Mouse (Mus musculus): ENCODE data around the gene Vax2. TPM values are rescaled to one million over a fixed set of nuclear protein-coding genes. Genes with fewer than 3 reads are reported as not detected.

Gene Vax2
- polyA plus RNA-seq, 1 experiment from 2014 or later = not detected

DNA sequence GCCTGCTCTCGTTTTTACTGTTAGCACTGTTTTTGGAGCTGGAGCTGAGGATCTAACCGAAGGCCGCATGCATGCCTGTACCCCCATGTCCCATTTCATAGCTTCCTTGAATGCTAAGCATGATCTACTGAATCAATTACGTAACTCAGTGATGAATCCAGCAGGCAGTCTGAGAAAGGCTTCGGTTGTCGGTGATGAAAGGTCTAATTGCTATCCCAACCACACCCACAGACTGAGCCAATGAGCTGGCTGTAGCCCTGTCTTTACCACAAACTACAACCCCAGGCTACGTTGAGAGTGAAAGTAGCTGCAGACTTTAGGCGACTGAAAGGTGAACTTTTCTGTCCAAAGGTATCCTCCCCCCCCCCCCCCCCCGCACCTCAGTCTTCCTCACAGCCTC is 63.1 kb downstream of the Vax2 start:
- Histone ChIP-seq H3K4me3 (peak overlapping the region; percentile 98), H3K27me3 (no peaks in the 10 kb centered on the region), H3K4me2 (peak overlapping the region; percentile 82), H3K4me1 (replicated peaks) (peaks cover 19% of the 10 kb centered on the region), H3K27ac (no peak overlapping the region), H3K9me3 (replicated peaks) (no peaks in the 10 kb centered on the region), H3K9ac (no peak overlapping the region), H3K36me3 (peaks cover 36% of the 10 kb centered on the region)
- ATAC-seq (replicated peaks; ENCODE audit: insufficient number of reproducible peaks, insufficient read depth, low FRiP score, low read depth) = no peak
- 59% methylated on average over 8 of the region's 9 CpGs for WGBS

- peak; percentile 25; the same call in 1 of the 2 replicates for ATAC-seq (replicated peaks; ENCODE audit: insufficient number of reproducible peaks, insufficient read depth, low FRiP score, low read depth)
- H3K4me1 ChIP-seq (replicated peaks) = peaks cover 19% of the 10 kb centered on the region
- 2% methylated on average over 14 of the region's 14 CpGs for WGBS
These were observed 63.9 kb downstream of the Vax2 start for GRCm38 (mm10) chr6:83774781-83775563.

GRCm38 (mm10) chr6:83775638-83776293 is 64.7 kb downstream of the Vax2 start, which contains the start of gene Tex261:
TSS of gene Tex261 (minus strand) at chr6:83775813.
- peak; percentile 93 for ATAC-seq (replicated peaks; ENCODE audit: insufficient number of reproducible peaks, insufficient read depth, low FRiP score, low read depth)
- Histone ChIP-seq H3K4me3 (peak within 1 kb of the TSS; percentile 98), H3K4me1 (replicated peaks) (peaks cover 19% of the 10 kb centered on the region), H3K27me3 (no peaks in the 10 kb centered on the region), H3K4me2 (peak within 1 kb of the TSS; percentile 82), H3K36me3 (peaks cover 20% of the 10 kb centered on the region), H3K9me3 (replicated peaks) (no peaks in the 10 kb centered on the region), H3K9ac (peak within 1 kb of the TSS; percentile 96), H3K27ac (peak within 1 kb of the TSS; percentile 92)
- under 1% methylated on average over 45 of the region's 45 CpGs for WGBS

More at GRCm38 (mm10) chr6:83774781-83775563, 63.9 kb downstream of the Vax2 start:
- H3K27ac ChIP-seq = peak overlapping the region; percentile 92
- H3K36me3 ChIP-seq = peaks cover 28% of the 10 kb centered on the region
- peak overlapping the region; percentile 96 for H3K9ac ChIP-seq
- peak overlapping the region; percentile 82 for H3K4me2 ChIP-seq
- H3K27me3 ChIP-seq = no peaks in the 10 kb centered on the region
- no peaks in the 10 kb centered on the region for H3K9me3 ChIP-seq (replicated peaks)
- peak overlapping the region; percentile 98 for H3K4me3 ChIP-seq

- 85% methylated on average over 7 of the region's 7 CpGs for WGBS
- peaks cover 2% of the 10 kb centered on the region; the same call in 1 of the 2 replicates for H3K36me3 ChIP-seq
- no peak for ATAC-seq (replicated peaks; ENCODE audit: insufficient number of reproducible peaks, insufficient read depth, low FRiP score, low read depth)
- H3K27ac ChIP-seq = no peak overlapping the region
- H3K9me3 ChIP-seq (replicated peaks) = no peaks in the 10 kb centered on the region
- H3K27me3 ChIP-seq = no peaks in the 10 kb centered on the region
- no peak overlapping the region for H3K4me3 ChIP-seq
- no peak overlapping the region for H3K4me2 ChIP-seq
- no peak overlapping the region for H3K9ac ChIP-seq
- H3K4me1 ChIP-seq (replicated peaks) = peaks cover 19% of the 10 kb centered on the region
These were observed 67.2 kb downstream of the Vax2 start for GRCm38 (mm10) chr6:83778306-83778705.

DNA sequence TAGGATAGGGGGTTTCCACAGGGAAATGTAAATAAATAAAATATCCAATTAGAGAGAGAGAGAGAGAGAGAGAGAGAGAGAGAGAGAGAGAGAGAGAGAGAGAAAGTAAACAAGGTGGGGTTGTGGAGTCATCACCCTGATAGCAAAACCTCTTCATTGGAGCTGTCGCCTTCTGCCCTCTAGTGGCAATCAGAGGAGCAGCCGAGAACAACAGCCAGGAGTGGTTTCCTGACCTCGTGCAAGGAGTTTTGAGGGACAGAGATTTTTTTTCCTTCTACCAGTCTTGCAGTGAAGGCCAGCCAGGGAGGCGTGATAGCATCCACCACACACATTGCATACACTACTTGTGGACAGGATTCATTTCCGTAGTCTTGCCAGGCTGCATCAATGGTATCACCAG is 68.0 kb downstream of the Vax2 start:
- Histone ChIP-seq H3K9me3 (replicated peaks) (no peaks in the 10 kb centered on the region), H3K27ac (no peak overlapping the region), H3K4me2 (no peak overlapping the region), H3K36me3 (no peaks in the 10 kb centered on the region), H3K9ac (no peak overlapping the region), H3K4me3 (no peak overlapping the region), H3K27me3 (no peaks in the 10 kb centered on the region), H3K4me1 (replicated peaks) (peaks cover 14% of the 10 kb centered on the region)
- WGBS = 9% methylated on average over 5 of the region's 5 CpGs
- ATAC-seq (replicated peaks; ENCODE audit: insufficient number of reproducible peaks, insufficient read depth, low FRiP score, low read depth) = no peak

DNA sequence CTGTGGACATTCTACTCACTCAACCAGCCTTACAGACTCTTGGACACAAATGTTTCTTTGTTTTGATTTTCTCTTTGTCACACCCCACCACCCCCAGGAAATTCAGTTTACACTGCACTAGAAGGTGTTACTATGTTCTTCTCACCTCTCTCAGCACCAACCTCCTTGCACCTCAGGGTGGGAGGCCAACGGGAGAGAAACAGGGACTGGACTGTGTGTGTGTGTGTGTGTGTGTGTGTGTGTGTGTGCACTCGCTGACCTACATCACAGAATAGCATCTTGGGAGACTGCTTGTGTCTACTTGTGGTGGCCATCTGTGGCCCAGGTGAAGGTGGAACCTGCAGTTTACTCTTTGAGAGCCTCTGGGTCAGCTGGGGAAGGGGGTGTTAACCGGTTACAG is 75.4 kb downstream of the Vax2 start:
- no peak overlapping the region for H3K4me2 ChIP-seq
- H3K4me1 ChIP-seq (replicated peaks) = peaks cover 4% of the 10 kb centered on the region; the same call in 1 of the 2 replicates
- H3K27me3 ChIP-seq = no peaks in the 10 kb centered on the region
- no peak overlapping the region for H3K4me3 ChIP-seq
- no peak overlapping the region for H3K27ac ChIP-seq
- H3K9me3 ChIP-seq (replicated peaks) = no peaks in the 10 kb centered on the region
- no peaks in the 10 kb centered on the region for H3K36me3 ChIP-seq
- 69% methylated on average over 3 of the region's 3 CpGs for WGBS
- no peak overlapping the region for H3K9ac ChIP-seq
- no peak for ATAC-seq (replicated peaks; ENCODE audit: insufficient number of reproducible peaks, insufficient read depth, low FRiP score, low read depth)

Other genes with a start within 250 kb of the Vax2 start
- 48.2 and 61.0 TPM in 2 replicates for gene Dguok, start 204.3 kb upstream of the Vax2 start, polyA plus RNA-seq (2015; fragmentation: Nextera tagmentation; extraction: Ambion mirVana)
- 17.5 and 41.6 TPM in 2 replicates for gene Actg2, start 175.0 kb upstream of the Vax2 start, polyA plus RNA-seq (2015; fragmentation: Nextera tagmentation; extraction: Ambion mirVana)
- 22.0 and 23.6 TPM in 2 replicates for gene Stambp, start 138.5 kb upstream of the Vax2 start, polyA plus RNA-seq (2015; fragmentation: Nextera tagmentation; extraction: Ambion mirVana)
- 0.19 and 0.50 TPM in 2 replicates for gene Clec4f, start 55.1 kb upstream of the Vax2 start, polyA plus RNA-seq (2015; fragmentation: Nextera tagmentation; extraction: Ambion mirVana)
- 0.20 and 0.26 TPM in 2 replicates for gene Cd207, start 33.4 kb upstream of the Vax2 start, polyA plus RNA-seq (2015; fragmentation: Nextera tagmentation; extraction: Ambion mirVana)
- gene Atp6v1b1, start 31.7 kb downstream of the Vax2 start, polyA plus RNA-seq (2015; fragmentation: Nextera tagmentation; extraction: Ambion mirVana) = 0.16 TPM in 1 of 2 replicates, not detected in the other
- gene Ankrd53, start 51.4 kb downstream of the Vax2 start, polyA plus RNA-seq (2015; fragmentation: Nextera tagmentation; extraction: Ambion mirVana) = 0.10 and 0.24 TPM in 2 replicates
- gene Tex261, start 64.5 kb downstream of the Vax2 start, polyA plus RNA-seq (2015; fragmentation: Nextera tagmentation; extraction: Ambion mirVana) = 74.6 and 76.4 TPM in 2 replicates
- 61.2 and 65.0 TPM in 2 replicates for gene Nagk, start 83.7 kb downstream of the Vax2 start, polyA plus RNA-seq (2015; fragmentation: Nextera tagmentation; extraction: Ambion mirVana)
- 13.1 and 15.3 TPM in 2 replicates for gene Paip2b, start 120.5 kb downstream of the Vax2 start, polyA plus RNA-seq (2015; fragmentation: Nextera tagmentation; extraction: Ambion mirVana)
- gene Zfp638, start 155.8 kb downstream of the Vax2 start, polyA plus RNA-seq (2015; fragmentation: Nextera tagmentation; extraction: Ambion mirVana) = 40.6 TPM in 2 replicates

All from heart, embryonic 15.5 days (tissue).